Mouse (Mus musculus): ENCODE data around the gene Shroom3. TPM values are rescaled to one million over a fixed set of nuclear protein-coding genes. Genes with fewer than 3 reads are reported as not detected.

The Shroom3 gene
- polyA plus RNA-seq, 1 experiment from 2014 or later = 11.4 TPM

- no peak overlapping the region for H3K27ac ChIP-seq
These were observed 84.1 kb downstream of the Shroom3 start for GRCm38 (mm10) chr5:92767194-92767777.

GRCm38 (mm10) chr5:92767857-92768291 is 84.6 kb downstream of the Shroom3 start:
- no peak for DNase-seq (ENCODE audit: low spot score)
- 56% methylated on average over 6 of the region's 6 CpGs for WGBS
- Histone ChIP-seq H3K4me1 (peaks cover 21% of the 10 kb centered on the region), H3K27me3 (ENCODE audit: insufficient read depth, poor library complexity, severe bottlenecking) (no peaks in the 10 kb centered on the region), H3K4me3 (no peak overlapping the region), H3K36me3 (no peaks in the 10 kb centered on the region), H3K27ac (no peak overlapping the region), H3K9me3 (0 out of 2 replicates have a peak, but pooled peaks cover 2% of the 10 kb centered on the region)

More at GRCm38 (mm10) chr5:92767194-92767777, 84.1 kb downstream of the Shroom3 start:
- 0 out of 2 replicates have a peak, but pooled peaks cover 2% of the 10 kb centered on the region for H3K9me3 ChIP-seq
- H3K36me3 ChIP-seq = no peaks in the 10 kb centered on the region
- H3K4me3 ChIP-seq = no peak overlapping the region
- no peaks in the 10 kb centered on the region for H3K27me3 ChIP-seq (ENCODE audit: insufficient read depth, poor library complexity, severe bottlenecking)
- DNase-seq (ENCODE audit: low spot score) = no peak
- 52% methylated on average over 7 of the region's 7 CpGs for WGBS
- H3K4me1 ChIP-seq = peaks cover 26% of the 10 kb centered on the region

GRCm38 (mm10) chr5:92773821-92774220 is 90.6 kb downstream of the Shroom3 start:
- Histone ChIP-seq H3K9me3 (0 out of 2 replicates have a peak, but pooled peaks cover 2% of the 10 kb centered on the region), H3K27ac (peak overlapping the region; percentile 57)

GRCm38 (mm10) chr5:92774419-92774818 is 91.2 kb downstream of the Shroom3 start:
- WGBS = 43% methylated on average over 2 of the region's 2 CpGs
- H3K9me3 ChIP-seq = 0 out of 2 replicates have a peak, but pooled peaks cover 2% of the 10 kb centered on the region
- no peaks in the 10 kb centered on the region for H3K36me3 ChIP-seq
- no peak for DNase-seq (ENCODE audit: low spot score)
- peaks cover 12% of the 10 kb centered on the region for H3K4me1 ChIP-seq
- H3K27me3 ChIP-seq (ENCODE audit: insufficient read depth, poor library complexity, severe bottlenecking) = no peaks in the 10 kb centered on the region
- H3K27ac ChIP-seq = peak overlapping the region; percentile 57; the same call in 1 of the 2 replicates
- no peak overlapping the region for H3K4me3 ChIP-seq

More at GRCm38 (mm10) chr5:92773821-92774220, 90.6 kb downstream of the Shroom3 start:
- H3K27me3 ChIP-seq (ENCODE audit: insufficient read depth, poor library complexity, severe bottlenecking) = no peaks in the 10 kb centered on the region
- H3K4me3 ChIP-seq = no peak overlapping the region
- H3K36me3 ChIP-seq = no peaks in the 10 kb centered on the region
- H3K4me1 ChIP-seq = peaks cover 12% of the 10 kb centered on the region
- DNase-seq (ENCODE audit: low spot score) = no peak
- WGBS = 27% methylated on average over 3 of the region's 3 CpGs

- no peaks in the 10 kb centered on the region for H3K27me3 ChIP-seq (ENCODE audit: insufficient read depth, poor library complexity, severe bottlenecking)
- H3K36me3 ChIP-seq = no peaks in the 10 kb centered on the region
- H3K4me3 ChIP-seq = no peak overlapping the region
- DNase-seq (ENCODE audit: low spot score) = no peak
- H3K27ac ChIP-seq = no peak overlapping the region; the same call in 1 of the 2 replicates
- WGBS = 91% methylated on average over 3 of the region's 3 CpGs
- no peaks in the 10 kb centered on the region for H3K9me3 ChIP-seq
- H3K4me1 ChIP-seq = peaks cover 12% of the 10 kb centered on the region
These were observed 91.7 kb downstream of the Shroom3 start for GRCm38 (mm10) chr5:92774893-92775292.

GRCm38 (mm10) chr5:92778395-92778794 is 95.2 kb downstream of the Shroom3 start:
- Histone ChIP-seq H3K27ac (no peak overlapping the region), H3K36me3 (0 out of 2 replicates have a peak, but pooled peaks cover 6% of the 10 kb centered on the region), H3K4me1 (peaks cover 11% of the 10 kb centered on the region), H3K9me3 (0 out of 2 replicates have a peak, but pooled peaks cover 3% of the 10 kb centered on the region), H3K4me3 (no peak overlapping the region), H3K27me3 (ENCODE audit: insufficient read depth, poor library complexity, severe bottlenecking) (no peaks in the 10 kb centered on the region)
- DNase-seq (ENCODE audit: low spot score) = no peak
- WGBS = 75% methylated on average over 8 of the region's 8 CpGs

GRCm38 (mm10) chr5:92781082-92781481 is 97.8 kb downstream of the Shroom3 start:
- Histone ChIP-seq H3K27me3 (ENCODE audit: insufficient read depth, poor library complexity, severe bottlenecking) (no peaks in the 10 kb centered on the region), H3K4me3 (no peak overlapping the region), H3K4me1 (peaks cover 15% of the 10 kb centered on the region), H3K36me3 (0 out of 2 replicates have a peak, but pooled peaks cover 6% of the 10 kb centered on the region), H3K27ac (no peak overlapping the region), H3K9me3 (0 out of 2 replicates have a peak, but pooled peaks cover 3% of the 10 kb centered on the region)
- no peak for DNase-seq (ENCODE audit: low spot score)

GRCm38 (mm10) chr5:92784037-92784860 is 101.0 kb downstream of the Shroom3 start:
- H3K27me3 ChIP-seq (ENCODE audit: insufficient read depth, poor library complexity, severe bottlenecking) = no peaks in the 10 kb centered on the region
- H3K4me1 ChIP-seq = peaks cover 22% of the 10 kb centered on the region
- H3K4me3 ChIP-seq = no peak overlapping the region
- peak overlapping the region; percentile 50; the same call in 1 of the 2 replicates for H3K27ac ChIP-seq
- H3K36me3 ChIP-seq = 0 out of 2 replicates have a peak, but pooled peaks cover 6% of the 10 kb centered on the region
- 38% methylated on average over 6 of the region's 6 CpGs for WGBS
- DNase-seq (ENCODE audit: low spot score) = no peak
- 0 out of 2 replicates have a peak, but pooled peaks cover 3% of the 10 kb centered on the region for H3K9me3 ChIP-seq

GRCm38 (mm10) chr5:92785870-92786436 is 102.7 kb downstream of the Shroom3 start:
- H3K9me3 ChIP-seq = 0 out of 2 replicates have a peak, but pooled peaks cover 2% of the 10 kb centered on the region
- H3K27me3 ChIP-seq (ENCODE audit: insufficient read depth, poor library complexity, severe bottlenecking) = no peaks in the 10 kb centered on the region
- 81% methylated on average over 11 of the region's 11 CpGs for WGBS
- peaks cover 23% of the 10 kb centered on the region for H3K4me1 ChIP-seq
- no peak overlapping the region for H3K27ac ChIP-seq
- no peak for DNase-seq (ENCODE audit: low spot score)
- no peak overlapping the region for H3K4me3 ChIP-seq
- 0 out of 2 replicates have a peak, but pooled peaks cover 3% of the 10 kb centered on the region for H3K36me3 ChIP-seq

GRCm38 (mm10) chr5:92788990-92789389 is 105.8 kb downstream of the Shroom3 start:
- H3K36me3 ChIP-seq = no peaks in the 10 kb centered on the region
- H3K4me3 ChIP-seq = no peak overlapping the region
- 0 out of 2 replicates have a peak overlapping the region, but pooled peaks have one; percentile 1 for H3K27ac ChIP-seq
- 77% methylated on average over 8 of the region's 8 CpGs for WGBS
- H3K27me3 ChIP-seq (ENCODE audit: insufficient read depth, poor library complexity, severe bottlenecking) = no peaks in the 10 kb centered on the region
- H3K9me3 ChIP-seq = no peaks in the 10 kb centered on the region
- peaks cover 17% of the 10 kb centered on the region for H3K4me1 ChIP-seq
- no peak for DNase-seq (ENCODE audit: low spot score)

- Histone ChIP-seq H3K9me3 (no peaks in the 10 kb centered on the region), H3K4me3 (no peak overlapping the region), H3K36me3 (no peaks in the 10 kb centered on the region; the same call in 1 of the 2 replicates), H3K4me1 (peaks cover 16% of the 10 kb centered on the region), H3K27ac (peak overlapping the region; percentile 76), H3K27me3 (ENCODE audit: insufficient read depth, poor library complexity, severe bottlenecking) (no peaks in the 10 kb centered on the region)
- DNase-seq (ENCODE audit: low spot score) = no peak
- 33% methylated on average over 11 of the region's 11 CpGs for WGBS
These were observed 113.1 kb downstream of the Shroom3 start for GRCm38 (mm10) chr5:92796089-92796990.

GRCm38 (mm10) chr5:92797981-92798380 is 114.7 kb downstream of the Shroom3 start:
- no peaks in the 10 kb centered on the region for H3K27me3 ChIP-seq (ENCODE audit: insufficient read depth, poor library complexity, severe bottlenecking)
- H3K9me3 ChIP-seq = no peaks in the 10 kb centered on the region
- 79% methylated on average over 3 of the region's 3 CpGs for WGBS
- no peak overlapping the region for H3K27ac ChIP-seq
- no peak overlapping the region for H3K4me3 ChIP-seq
- no peaks in the 10 kb centered on the region; the same call in 1 of the 2 replicates for H3K36me3 ChIP-seq
- DNase-seq (ENCODE audit: low spot score) = no peak
- H3K4me1 ChIP-seq = peaks cover 16% of the 10 kb centered on the region
